Mouse (Mus musculus): Measurements from ENCODE around the gene Neu1. TPM values are rescaled to one million over a fixed set of nuclear protein-coding genes. Genes with fewer than 3 reads are reported as not detected.
A peak's percentile ranks its signal among the peaks of the same experiment; 100 is the strongest.

Gene Neu1
- polyA plus RNA-seq, 1 experiment from 2014 or later: 26.9 TPM

DNA sequence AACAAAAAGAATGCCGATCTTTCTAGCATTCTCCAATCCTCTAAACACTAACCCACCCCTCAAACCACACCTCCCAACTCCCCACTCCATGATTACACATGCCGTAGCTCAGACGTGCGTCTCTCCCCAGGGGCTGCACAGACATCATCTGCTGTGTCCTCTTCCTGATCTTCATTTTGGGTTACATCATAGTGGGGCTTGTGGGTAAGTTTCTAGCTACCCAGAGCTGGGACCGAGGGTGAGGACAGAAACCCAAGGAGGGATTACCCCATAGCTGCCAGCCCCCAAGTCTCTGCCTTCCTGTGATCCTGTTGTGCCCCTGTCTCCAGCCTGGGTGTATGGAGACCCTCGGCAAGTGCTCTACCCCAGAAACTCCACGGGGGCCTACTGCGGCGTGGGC lies 13.9 kb upstream of the Neu1 start:
- no peak for ATAC-seq (ENCODE audit: low FRiP score)
- Histone ChIP-seq H3K4me3 (replicated peaks; ENCODE audit: low read length) (no peak overlapping the region), H3K36me3 (replicated peaks; ENCODE audit: control insufficient read depth, insufficient read depth) (peaks cover 18% of the 10 kb centered on the region), H3K27ac (no peak overlapping the region), H3K9ac (no peak overlapping the region), H3K9me3 (ENCODE audit: control insufficient read depth, low read length) (no peaks in the 10 kb centered on the region), H3K27me3 (ENCODE audit: control insufficient read depth, insufficient read depth, low read length) (no peaks in the 10 kb centered on the region), H3K4me2 (replicated peaks) (no peak overlapping the region), H3K4me1 (replicated peaks; ENCODE audit: control insufficient read depth, insufficient read depth, low read length) (no peaks in the 10 kb centered on the region)
- no peak for DNase-seq (ENCODE audit: low spot score)
- WGBS: 79% methylated on average over 9 of the region's 9 CpGs

DNA sequence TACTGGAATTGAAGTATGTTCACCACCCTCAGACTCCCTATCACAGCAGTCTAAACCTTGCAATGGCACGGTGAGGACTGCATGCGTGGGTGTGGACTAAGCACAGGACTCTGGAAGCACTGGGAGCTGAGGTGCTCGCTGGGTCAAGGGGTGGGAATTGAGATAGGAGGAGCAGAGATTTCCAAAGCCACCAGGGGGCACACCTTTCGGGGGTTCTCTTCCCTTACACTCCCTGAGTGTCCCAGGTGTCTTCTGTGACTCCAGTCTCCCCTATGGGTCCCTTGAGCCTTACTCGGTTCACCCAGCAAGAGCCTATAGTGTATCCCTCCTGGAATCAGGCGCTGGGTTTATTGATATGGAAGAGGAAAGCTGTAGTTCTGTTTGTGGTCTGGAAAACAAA lies 8.1 kb upstream of the Neu1 start:
- no peaks in the 10 kb centered on the region for H3K9me3 ChIP-seq (ENCODE audit: control insufficient read depth, low read length)
- H3K4me2 ChIP-seq (replicated peaks): no peak overlapping the region
- ATAC-seq (ENCODE audit: low FRiP score): no peak
- no peak for DNase-seq (ENCODE audit: low spot score)
- no peak overlapping the region for H3K4me3 ChIP-seq (replicated peaks; ENCODE audit: low read length)
- H3K4me1 ChIP-seq (replicated peaks; ENCODE audit: control insufficient read depth, insufficient read depth, low read length): no peaks in the 10 kb centered on the region
- no peaks in the 10 kb centered on the region for H3K36me3 ChIP-seq (replicated peaks; ENCODE audit: control insufficient read depth, insufficient read depth)
- no peak overlapping the region for H3K27ac ChIP-seq
- H3K27me3 ChIP-seq (ENCODE audit: control insufficient read depth, insufficient read depth, low read length): no peaks in the 10 kb centered on the region
- H3K9ac ChIP-seq: no peak overlapping the region
- 44% methylated on average over 6 of the region's 6 CpGs for WGBS

DNA sequence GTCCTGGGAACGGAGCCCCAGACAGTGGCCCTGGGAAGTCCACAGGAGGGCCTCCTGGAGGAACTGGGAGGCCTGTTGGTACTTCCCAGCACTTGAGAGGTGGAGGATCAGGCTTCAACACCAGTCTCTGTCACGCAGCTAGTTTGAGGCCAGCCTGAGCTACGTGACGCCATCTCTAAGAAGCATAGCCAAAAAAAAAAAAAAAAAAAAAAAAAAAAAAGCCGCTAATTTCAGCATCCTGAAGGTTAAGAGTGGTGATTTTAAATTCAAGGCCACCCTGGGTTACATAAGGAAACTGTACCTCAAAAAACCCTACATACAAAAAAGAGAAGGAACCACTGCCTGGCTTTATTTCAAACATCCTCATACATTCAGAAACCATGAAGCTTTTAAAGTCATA lies 6.8 kb upstream of the Neu1 start:
- ATAC-seq (ENCODE audit: low FRiP score) (no peak), DNase-seq (ENCODE audit: low spot score) (no peak)
- Histone ChIP-seq H3K27ac (no peak overlapping the region), H3K4me3 (replicated peaks; ENCODE audit: low read length) (no peak overlapping the region), H3K36me3 (replicated peaks; ENCODE audit: control insufficient read depth, insufficient read depth) (no peaks in the 10 kb centered on the region), H3K9me3 (ENCODE audit: control insufficient read depth, low read length) (no peaks in the 10 kb centered on the region), H3K9ac (no peak overlapping the region), H3K4me2 (replicated peaks) (no peak overlapping the region), H3K27me3 (ENCODE audit: control insufficient read depth, insufficient read depth, low read length) (no peaks in the 10 kb centered on the region), H3K4me1 (replicated peaks; ENCODE audit: control insufficient read depth, insufficient read depth, low read length) (no peaks in the 10 kb centered on the region)
- 74% methylated on average over 5 of the region's 5 CpGs for WGBS

DNA sequence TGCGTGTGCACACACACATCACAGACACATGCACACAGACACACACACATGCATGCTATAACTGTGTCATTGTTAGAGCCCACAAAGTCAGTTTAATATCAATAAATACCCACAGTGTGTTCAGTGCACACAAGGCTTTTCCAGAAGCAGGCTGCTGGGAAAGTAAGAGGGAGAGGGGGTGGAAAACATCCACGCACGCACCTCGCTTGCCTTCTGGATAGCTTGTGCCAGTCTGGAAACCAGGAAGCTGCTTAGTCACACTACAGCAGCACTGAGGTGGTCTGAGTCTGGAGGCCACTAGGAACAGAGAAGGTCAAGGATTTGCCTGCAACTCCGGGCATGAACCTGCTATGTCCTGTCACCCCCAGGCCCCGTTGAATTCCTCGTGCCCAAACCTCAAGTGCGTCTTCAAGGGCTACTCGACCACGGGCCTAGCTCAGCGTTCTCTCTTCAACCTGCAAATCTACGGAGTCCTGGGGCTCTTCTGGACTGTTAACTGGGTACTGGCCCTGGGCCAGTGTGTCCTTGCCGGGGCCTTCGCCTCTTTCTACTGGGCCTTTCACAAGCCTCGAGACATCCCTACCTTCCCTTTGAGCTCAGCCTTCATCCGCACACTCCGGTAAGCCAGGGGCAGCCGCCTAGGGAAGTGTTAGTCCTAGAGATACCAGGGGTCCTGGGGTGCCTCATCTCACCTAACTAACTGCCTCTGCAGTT lies 3.6 kb upstream of the Neu1 start:
- Histone ChIP-seq H3K4me2 (replicated peaks) (no peak overlapping the region), H3K4me1 (replicated peaks; ENCODE audit: control insufficient read depth, insufficient read depth, low read length) (peaks cover 6% of the 10 kb centered on the region), H3K9ac (no peak overlapping the region), H3K9me3 (ENCODE audit: control insufficient read depth, low read length) (no peaks in the 10 kb centered on the region), H3K27me3 (ENCODE audit: control insufficient read depth, insufficient read depth, low read length) (no peaks in the 10 kb centered on the region), H3K36me3 (replicated peaks; ENCODE audit: control insufficient read depth, insufficient read depth) (no peaks in the 10 kb centered on the region), H3K27ac (no peak overlapping the region), H3K4me3 (replicated peaks; ENCODE audit: low read length) (no peak overlapping the region)
- no peak for DNase-seq (ENCODE audit: low spot score)
- no peak for ATAC-seq (ENCODE audit: low FRiP score)
- 89% methylated on average over 18 of the region's 18 CpGs for WGBS

DNA sequence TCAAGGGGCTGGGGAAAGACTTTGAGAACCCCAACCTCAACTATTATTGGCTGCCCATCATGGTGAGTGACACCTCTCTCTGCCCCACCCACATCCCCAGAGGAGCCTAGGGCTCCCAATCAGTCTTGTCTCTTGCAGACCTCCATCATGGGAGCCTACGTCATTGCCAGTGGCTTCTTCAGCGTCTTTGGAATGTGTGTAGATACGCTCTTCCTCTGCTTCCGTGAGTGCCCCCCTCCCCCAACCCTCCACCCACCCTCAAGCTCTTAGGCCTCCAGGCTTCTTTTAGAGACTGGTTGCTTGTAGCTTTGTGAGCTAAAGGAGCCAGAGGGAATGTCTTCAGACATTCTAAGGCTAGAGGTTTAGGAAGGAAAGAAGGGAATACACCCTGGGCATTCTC lies 2.2 kb upstream of the Neu1 start:
- peaks cover 7% of the 10 kb centered on the region for H3K4me1 ChIP-seq (replicated peaks; ENCODE audit: control insufficient read depth, insufficient read depth, low read length)
- no peak overlapping the region for H3K27ac ChIP-seq
- H3K4me2 ChIP-seq (replicated peaks): no peak overlapping the region
- H3K4me3 ChIP-seq (replicated peaks; ENCODE audit: low read length): no peak overlapping the region
- H3K9me3 ChIP-seq (ENCODE audit: control insufficient read depth, low read length): no peaks in the 10 kb centered on the region
- DNase-seq (ENCODE audit: low spot score) (no peak), ATAC-seq (ENCODE audit: low FRiP score) (no peak)
- H3K36me3 ChIP-seq (replicated peaks; ENCODE audit: control insufficient read depth, insufficient read depth): peaks cover 11% of the 10 kb centered on the region
- no peaks in the 10 kb centered on the region for H3K27me3 ChIP-seq (ENCODE audit: control insufficient read depth, insufficient read depth, low read length)
- no peak overlapping the region for H3K9ac ChIP-seq
- WGBS: 77% methylated on average over 4 of the region's 4 CpGs

DNA sequence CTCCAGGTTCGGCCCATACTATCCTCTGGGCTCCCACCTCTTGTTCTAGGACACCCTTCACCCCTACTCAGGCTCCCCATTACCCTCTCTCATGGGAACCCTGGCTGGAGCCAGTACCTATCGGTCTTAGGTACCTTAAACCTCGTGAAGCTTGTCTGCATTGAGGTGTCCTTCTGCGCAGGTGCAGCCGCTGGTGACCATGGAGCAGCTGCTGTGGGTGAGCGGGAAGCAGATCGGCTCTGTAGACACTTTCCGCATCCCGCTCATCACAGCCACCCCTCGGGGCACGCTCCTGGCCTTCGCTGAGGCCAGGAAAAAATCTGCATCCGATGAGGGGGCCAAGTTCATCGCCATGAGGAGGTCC lies 664 bp downstream of the Neu1 start:
- DNase-seq (ENCODE audit: low spot score) (peak; percentile 50), ATAC-seq (ENCODE audit: low FRiP score) (peak; percentile 4; the same call in 1 of the 2 replicates)
- no peaks in the 10 kb centered on the region for H3K27me3 ChIP-seq (ENCODE audit: control insufficient read depth, insufficient read depth, low read length)
- peak overlapping the region; percentile 74 for H3K4me2 ChIP-seq (replicated peaks)
- peak overlapping the region; percentile 73 for H3K9ac ChIP-seq
- WGBS: 13% methylated on average over 14 of the region's 14 CpGs
- H3K4me3 ChIP-seq (replicated peaks; ENCODE audit: low read length): peak overlapping the region; percentile 60
- H3K9me3 ChIP-seq (ENCODE audit: control insufficient read depth, low read length): no peaks in the 10 kb centered on the region
- H3K36me3 ChIP-seq (replicated peaks; ENCODE audit: control insufficient read depth, insufficient read depth): peaks cover 35% of the 10 kb centered on the region
- H3K4me1 ChIP-seq (replicated peaks; ENCODE audit: control insufficient read depth, insufficient read depth, low read length): peaks cover 7% of the 10 kb centered on the region
- peak overlapping the region; percentile 51; the same call in 1 of the 2 replicates for H3K27ac ChIP-seq

DNA sequence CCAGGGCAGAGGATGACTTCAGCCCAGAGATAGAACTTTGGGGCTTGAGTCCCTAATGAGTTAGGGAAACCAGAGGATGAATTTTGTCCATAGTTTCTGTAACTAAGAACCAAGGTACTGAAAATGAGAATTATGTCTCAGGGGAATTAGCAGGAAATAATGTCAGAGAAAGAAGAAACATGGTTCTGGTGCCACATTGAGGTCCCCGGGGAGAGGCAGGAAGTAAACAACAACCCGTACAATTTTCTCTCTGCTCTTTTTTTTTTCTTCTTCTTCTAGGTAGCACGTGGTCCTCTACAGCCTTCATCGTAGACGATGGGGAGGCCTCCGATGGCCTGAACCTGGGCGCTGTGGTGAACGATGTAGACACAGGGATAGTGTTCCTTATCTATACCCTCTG lies 1.2 kb downstream of the Neu1 start:
- peak overlapping the region; percentile 73 for H3K9ac ChIP-seq
- H3K4me1 ChIP-seq (replicated peaks; ENCODE audit: control insufficient read depth, insufficient read depth, low read length): peaks cover 7% of the 10 kb centered on the region
- H3K4me3 ChIP-seq (replicated peaks; ENCODE audit: low read length): peak overlapping the region; percentile 60
- DNase-seq (ENCODE audit: low spot score) (no peak), ATAC-seq (ENCODE audit: low FRiP score) (no peak)
- no peaks in the 10 kb centered on the region for H3K9me3 ChIP-seq (ENCODE audit: control insufficient read depth, low read length)
- whole genome bisulfite sequencing: 87% methylated on average over 8 of the region's 8 CpGs
- peaks cover 41% of the 10 kb centered on the region for H3K36me3 ChIP-seq (replicated peaks; ENCODE audit: control insufficient read depth, insufficient read depth)
- H3K27me3 ChIP-seq (ENCODE audit: control insufficient read depth, insufficient read depth, low read length): no peaks in the 10 kb centered on the region
- H3K4me2 ChIP-seq (replicated peaks): peak overlapping the region; percentile 74
- no peak overlapping the region for H3K27ac ChIP-seq

DNA sequence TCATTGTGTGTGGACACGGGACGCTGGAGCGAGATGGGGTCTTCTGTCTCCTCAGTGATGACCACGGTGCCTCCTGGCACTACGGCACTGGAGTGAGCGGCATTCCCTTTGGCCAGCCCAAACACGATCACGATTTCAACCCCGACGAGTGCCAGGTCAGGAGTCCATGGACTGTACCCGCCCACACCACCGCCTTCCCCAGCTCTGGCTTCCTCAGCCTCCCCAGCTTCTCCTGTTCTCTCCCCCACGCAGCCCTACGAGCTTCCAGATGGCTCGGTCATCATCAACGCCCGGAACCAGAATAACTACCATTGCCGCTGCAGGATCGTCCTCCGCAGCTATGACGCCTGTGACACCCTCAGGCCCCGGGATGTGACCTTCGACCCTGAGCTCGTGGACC lies 3.0 kb downstream of the Neu1 start:
- DNase-seq (ENCODE audit: low spot score) (no peak), ATAC-seq (ENCODE audit: low FRiP score) (no peak)
- Histone ChIP-seq H3K4me2 (replicated peaks) (no peak overlapping the region), H3K9me3 (ENCODE audit: control insufficient read depth, low read length) (no peaks in the 10 kb centered on the region), H3K36me3 (replicated peaks; ENCODE audit: control insufficient read depth, insufficient read depth) (peaks cover 42% of the 10 kb centered on the region), H3K27ac (no peak overlapping the region), H3K4me1 (replicated peaks; ENCODE audit: control insufficient read depth, insufficient read depth, low read length) (peaks cover 7% of the 10 kb centered on the region), H3K9ac (no peak overlapping the region), H3K4me3 (replicated peaks; ENCODE audit: low read length) (no peak overlapping the region), H3K27me3 (ENCODE audit: control insufficient read depth, insufficient read depth, low read length) (no peaks in the 10 kb centered on the region)
- WGBS: 66% methylated on average over 24 of the region's 24 CpGs

DNA sequence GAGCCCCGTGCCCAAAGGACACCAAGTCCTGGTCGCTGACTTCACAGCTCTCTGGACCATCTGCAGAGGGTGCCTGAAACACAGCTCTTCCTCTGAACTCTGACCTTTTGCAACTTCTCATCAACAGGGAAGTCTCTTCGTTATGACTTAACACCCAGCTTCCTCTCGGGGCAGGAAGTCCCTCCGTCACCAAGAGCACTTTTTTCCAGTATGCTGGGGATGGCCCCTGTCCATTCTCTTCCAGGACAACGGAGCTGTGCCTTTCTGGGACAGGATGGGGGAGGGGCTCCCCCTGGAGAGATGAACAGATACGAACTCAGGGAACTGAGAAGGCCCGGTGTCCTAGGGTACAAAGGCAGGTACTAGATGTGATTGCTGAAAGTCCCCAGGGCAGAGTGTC lies 3.8 kb downstream of the Neu1 start:
- H3K27ac ChIP-seq: no peak overlapping the region
- ATAC-seq (ENCODE audit: low FRiP score): no peak
- no peak overlapping the region for H3K4me2 ChIP-seq (replicated peaks)

More for the DNA sequence above, 3.8 kb downstream of the Neu1 start:
- Histone ChIP-seq H3K4me1 (replicated peaks; ENCODE audit: control insufficient read depth, insufficient read depth, low read length) (peaks cover 7% of the 10 kb centered on the region), H3K36me3 (replicated peaks; ENCODE audit: control insufficient read depth, insufficient read depth) (peaks cover 42% of the 10 kb centered on the region), H3K4me3 (replicated peaks; ENCODE audit: low read length) (no peak overlapping the region), H3K27me3 (ENCODE audit: control insufficient read depth, insufficient read depth, low read length) (no peaks in the 10 kb centered on the region), H3K9ac (no peak overlapping the region), H3K9me3 (ENCODE audit: control insufficient read depth, low read length) (no peaks in the 10 kb centered on the region)
- WGBS: 58% methylated on average over 8 of the region's 8 CpGs
- DNase-seq (ENCODE audit: low spot score): no peak
